9 mouse cellular contexts compared by ENCODE assay signal in genomic region chr15:78744206-78744605, GRCm38 (mm10). TPM values are rescaled to one million over a fixed set of nuclear protein-coding genes. Genes with fewer than 3 reads are reported as not detected.
DNase-seq lines count a peak whose midpoint lies in the region; ATAC-seq lines count a peak whose summit lies in the region.
"Had no signal": no experiment of that assay in that cellular context is flagged by ENCODE, and none has a peak within 500 bp of the region (broad histone marks: within the 10 kb centered on the region; RNA-seq: fewer than 3 reads in every experiment).

No protein-coding gene starts in this region.

- DNase-seq in B cell, adult 2 months = peak; percentile 87 to 89
- peak; percentile 72 to 92 for DNase-seq in adrenal gland, adult (ENCODE audit: inconsistent age in 2 of 2, low spot score in 1 of 2)
- peak; percentile 91 for DNase-seq in embryo, embryonic 10.5 days (ENCODE audit: low spot score)
- peak; percentile 65 to 71 for DNase-seq in gastrocnemius, postnatal 4 days (ENCODE audit: low spot score in 2 of 2)
- DNase-seq in kidney, postnatal 36 days = peak; percentile 54 to 85
- DNase-seq in lung, adult 18-20 months = peak; percentile 48 to 49
- peak; percentile 44 to 59 for DNase-seq in thymus, adult 18-20 months

- ATAC-seq in neural tube, embryonic 15.5 days (ENCODE audit: low FRiP score) = peak; percentile 57; the same call in 1 of the 2 replicates

- H3K4me3 ChIP-seq in neural tube, embryonic 15.5 days (replicated peaks) = no peak overlapping the region
- H3K4me3 ChIP-seq: erythroblast, embryonic 14.5 days had no signal

- H3K9me3 ChIP-seq in neural tube, embryonic 15.5 days (replicated peaks) = no peaks in the 10 kb centered on the region

- no peaks in the 10 kb centered on the region for H3K36me3 ChIP-seq in neural tube, embryonic 15.5 days

- WGBS in neural tube, embryonic 15.5 days = 1% methylated on average over 5 of the region's 5 CpGs

- no peaks in the 10 kb centered on the region for H3K27me3 ChIP-seq in neural tube, embryonic 15.5 days (replicated peaks)

- H3K4me2 ChIP-seq in neural tube, embryonic 15.5 days = no peak overlapping the region

- H3K27ac ChIP-seq in neural tube, embryonic 15.5 days (replicated peaks) = no peak overlapping the region

- H3K9ac ChIP-seq in neural tube, embryonic 15.5 days (replicated peaks) = no peak overlapping the region

- no peaks in the 10 kb centered on the region for H3K4me1 ChIP-seq in neural tube, embryonic 15.5 days

RNA-seq across cellular contexts. Expression of gene Elfn2, which starts 25.6 kb away (rescaled TPM):
- under 1 TPM; 0.27 to 0.70 TPM for total RNA-seq in gastrocnemius, postnatal 4 days (2021)
- polyA plus RNA-seq in neural tube, embryonic 15.5 days (2015; fragmentation: Nextera tagmentation; extraction: Ambion mirVana) = 9.8 and 10.6 TPM in 2 replicates

RNA-seq across cellular contexts. Expression of gene Mfng, which starts 29.1 kb away (rescaled TPM):
- total RNA-seq in gastrocnemius, postnatal 4 days (2021) = 10 to 100 TPM in 1 of 2 experiments, 1 to 10 TPM in 1; 9.5 to 11.6 TPM
- 14.5 and 22.6 TPM in 2 replicates for polyA plus RNA-seq in neural tube, embryonic 15.5 days (2015; fragmentation: Nextera tagmentation; extraction: Ambion mirVana)

RNA-seq across cellular contexts. Expression of gene Card10, which starts 58.6 kb away (rescaled TPM):
- total RNA-seq in gastrocnemius, postnatal 4 days (2021) = 10 to 100 TPM; 12.6 to 13.3 TPM
- 1.9 and 3.7 TPM in 2 replicates for polyA plus RNA-seq in neural tube, embryonic 15.5 days (2015; fragmentation: Nextera tagmentation; extraction: Ambion mirVana)
